Mouse (Mus musculus) neural tube, postnatal 0 days (tissue): ENCODE measurements around the gene Wdr60. TPM values are rescaled to one million over a fixed set of nuclear protein-coding genes. Genes with fewer than 3 reads are reported as not detected.

Experiments
- microRNA-seq: library from miRNA; unstranded; fragments of <30 nt; microRNA quantifications from one replicate; pipeline ENCODE4, GENCODE M21; 2016
- polyA plus RNA-seq: library from polyadenylated mRNA; unstranded; fragments of >200 nt; fragmentation: Nextera tagmentation; extraction: Ambion mirVana; gene quantifications from 2 replicates; pipeline ENCODE4 v1.2.1, GENCODE M21; 2015

The Wdr60 gene
- polyA plus RNA-seq: 17.9 and 23.1 TPM in 2 replicates

DNA sequence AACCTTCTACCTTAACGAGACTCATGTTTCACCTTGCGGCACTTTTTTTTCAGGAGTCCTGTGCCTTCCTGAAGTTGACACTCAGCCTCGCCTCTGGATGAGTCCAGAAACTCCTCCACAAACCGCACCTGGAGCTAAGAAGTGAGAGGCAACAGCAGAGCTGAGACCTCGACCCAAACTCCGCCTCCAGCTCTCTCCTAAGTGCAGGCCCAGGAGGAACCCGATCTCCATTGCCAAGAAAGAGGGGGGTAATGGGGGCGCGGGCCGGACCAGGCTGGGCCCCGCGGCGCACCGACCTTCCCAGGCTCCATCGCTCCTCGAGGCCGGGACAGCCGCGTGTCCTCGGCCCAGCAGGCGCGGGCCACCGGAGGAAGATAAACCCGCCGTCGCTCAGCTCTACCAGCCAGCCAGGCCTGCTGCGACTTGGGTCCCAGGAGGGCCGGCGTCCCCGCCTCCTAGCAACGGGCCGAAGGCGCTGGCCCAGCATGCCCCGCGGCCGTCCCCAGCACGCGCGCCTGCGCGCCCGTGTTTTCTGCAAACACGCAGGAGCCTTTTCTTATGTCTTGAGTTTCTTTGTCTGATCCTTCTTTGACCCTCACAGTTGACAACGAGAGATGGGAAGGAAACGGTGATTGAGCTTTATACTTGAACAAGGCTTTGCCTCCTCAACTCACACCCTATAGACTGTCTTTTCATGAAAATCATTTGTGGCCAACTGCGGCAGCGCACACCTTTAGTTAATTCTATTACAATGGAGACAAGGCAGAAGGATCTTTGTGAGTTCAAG, at the start of gene Wdr60:
Gene Wdr60 (minus strand): TSS at position 468 of the 787 bp plus-strand sequence.

DNA sequence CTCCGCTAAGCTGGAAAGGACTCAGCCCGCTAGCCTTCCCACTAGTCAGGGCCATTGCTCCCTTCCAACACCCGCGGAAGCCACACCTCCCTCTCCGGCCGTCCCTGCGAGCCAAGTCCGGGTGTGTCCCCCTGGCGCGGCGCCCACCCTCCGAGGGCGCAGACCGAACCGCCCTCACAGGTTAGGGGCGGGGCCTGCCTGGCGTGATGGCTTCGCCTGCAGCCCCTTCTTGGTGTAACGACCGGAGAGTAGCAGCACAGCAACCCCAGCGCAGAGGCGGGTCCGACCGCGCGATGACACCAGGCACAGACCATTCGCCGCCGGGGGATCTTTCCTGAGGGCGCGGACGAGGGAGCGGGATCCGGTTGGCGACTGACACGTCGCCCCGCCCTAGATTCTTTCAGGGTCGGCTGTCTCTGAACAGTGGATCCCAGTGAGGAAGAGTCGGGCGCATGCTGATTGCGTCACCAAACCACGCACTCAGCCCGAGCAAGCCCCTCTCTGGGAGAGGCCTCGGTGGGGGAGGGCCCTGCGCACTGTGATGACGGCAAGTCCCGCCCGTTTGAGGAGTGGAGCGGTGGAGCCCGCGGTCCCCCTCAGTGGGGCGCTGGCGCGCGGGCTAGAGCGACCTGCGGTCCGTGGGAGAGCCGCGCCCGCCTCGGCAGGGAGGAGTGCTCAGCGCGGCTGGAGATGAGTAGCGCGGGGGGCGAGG, 18.0 kb upstream of the Wdr60 start, which contains the start of gene Esyt2:
Gene Esyt2 (plus strand): TSS at position 544 of the 712 bp plus-strand sequence.

DNA sequence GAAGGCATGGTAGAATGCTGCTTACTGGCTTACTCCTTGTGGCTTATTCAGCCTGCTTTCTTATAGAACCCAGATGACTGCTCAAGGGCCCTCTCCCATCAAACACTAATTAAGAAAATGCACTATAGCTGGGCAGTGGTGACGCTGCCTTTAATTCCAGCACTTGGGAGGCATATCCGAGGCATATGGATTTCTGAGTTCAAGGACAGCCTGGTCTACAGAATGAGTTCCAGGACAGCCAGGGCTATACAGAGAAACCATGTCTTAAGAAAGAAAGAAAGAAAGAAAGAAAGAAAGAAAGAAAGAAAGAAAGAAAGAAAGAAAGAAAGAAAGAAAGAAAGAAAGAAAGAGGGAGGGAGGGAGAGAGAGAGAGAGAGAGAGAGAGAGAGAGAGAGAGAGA, 12.3 kb upstream of the Wdr60 start, which contains the start of gene Gm11027:
Gene Gm11027 (plus strand): TSS at position 301 of the 400 bp plus-strand sequence.

Small RNAs within 50 kb of the gene (microRNA-seq; reads per million reads assigned to microRNA genes)
- not detected for gene Gm23190

Other genes with a start within 250 kb of the Wdr60 start
- 31.5 and 35.3 TPM in 2 replicates for gene Zfp386, start 215.3 kb downstream of the Wdr60 start, polyA plus RNA-seq
- gene Vipr2, start 185.3 kb downstream of the Wdr60 start, polyA plus RNA-seq: 0.85 and 0.87 TPM in 2 replicates
- gene Gm11027, start 12.4 kb upstream of the Wdr60 start, polyA plus RNA-seq: not detected in 2 replicates
- 10.0 TPM in 2 replicates for gene Esyt2, start 18.2 kb upstream of the Wdr60 start, polyA plus RNA-seq
- gene Ncapg2, start 142.4 kb upstream of the Wdr60 start, polyA plus RNA-seq: 3.8 and 5.0 TPM in 2 replicates
- gene Ptprn2, start 222.7 kb upstream of the Wdr60 start, polyA plus RNA-seq: 15.7 and 16.0 TPM in 2 replicates